Comparison of ENCODE assay signal across 19 mouse cellular contexts in genomic region chr2:45675776-45676175, GRCm38 (mm10).
A peak's percentile ranks its signal among the peaks of the same experiment; 100 is the strongest.
DNase-seq lines count a peak whose midpoint lies in the region; ATAC-seq lines count a peak whose summit lies in the region.
"Had no signal": no experiment of that assay in that cellular context is flagged by ENCODE, and none has a peak within 500 bp of the region (broad histone marks: within the 10 kb centered on the region; RNA-seq: fewer than 3 reads in every experiment).

No protein-coding gene starts in this region.

- DNase-seq in heart, adult 11 months, result peak; percentile 61
- no peak for DNase-seq in heart, adult 8-10 months (ENCODE audit: low spot score)
- DNase-seq in midbrain, embryonic 11.5 days (ENCODE audit: low spot score, missing footprints), result peak; percentile 54
- DNase-seq: adrenal gland, adult 2 months; adrenal gland, adult 8-10 months; adrenal gland, postnatal 10 days; adrenal gland, postnatal 14 days; adrenal gland, postnatal 25 days; adrenal gland, postnatal 36 days; B cell, adult 2 months; cerebellum, adult 11 months; cerebellum, adult 11-12 months; cerebellum, adult 18-20 months had no signal

- H3K27me3 ChIP-seq in midbrain, embryonic 11.5 days (ENCODE audit: control insufficient read depth, insufficient read depth, low read length), result no peaks in the 10 kb centered on the region
- no peaks in the 10 kb centered on the region for H3K27me3 ChIP-seq in midbrain, embryonic 13.5 days
- H3K27me3 ChIP-seq: CH12.LX, Patski had no signal

- H3K36me3 ChIP-seq in midbrain, embryonic 11.5 days (ENCODE audit: control insufficient read depth, insufficient read depth, low read length), result no peaks in the 10 kb centered on the region
- H3K36me3 ChIP-seq in midbrain, embryonic 13.5 days, result no peaks in the 10 kb centered on the region
- H3K36me3 ChIP-seq: G1E had no signal

- no peak overlapping the region for H3K9ac ChIP-seq in midbrain, embryonic 11.5 days (ENCODE audit: low read length)
- H3K9ac ChIP-seq in midbrain, embryonic 13.5 days (replicated peaks), result no peak overlapping the region

- no peaks in the 10 kb centered on the region for H3K9me3 ChIP-seq in midbrain, embryonic 11.5 days (ENCODE audit: control insufficient read depth, low read length)
- H3K9me3 ChIP-seq in midbrain, embryonic 13.5 days, result no peaks in the 10 kb centered on the region
- H3K9me3 ChIP-seq: G1E had no signal

- no peak for ATAC-seq in midbrain, embryonic 11.5 days (ENCODE audit: low FRiP score)
- no peak for ATAC-seq in midbrain, embryonic 13.5 days
- ATAC-seq: activated CD4-positive, CD25-positive, alpha-beta regulatory T cell, adult 4 months; CD4-positive, CD25-positive, alpha-beta regulatory T cell, adult 4 months; Patski had no signal

- no peak overlapping the region for H3K27ac ChIP-seq in midbrain, embryonic 11.5 days (ENCODE audit: low read depth, low read length)
- H3K27ac ChIP-seq in midbrain, embryonic 13.5 days, result no peak overlapping the region

- 85% methylated on average over 2 of the region's 2 CpGs for WGBS in midbrain, embryonic 11.5 days
- WGBS in midbrain, embryonic 13.5 days, result 96% methylated on average over 2 of the region's 2 CpGs

- no peak overlapping the region for H3K4me3 ChIP-seq in midbrain, embryonic 11.5 days (ENCODE audit: low read depth, low read length)
- no peak overlapping the region for H3K4me3 ChIP-seq in midbrain, embryonic 13.5 days (replicated peaks)

- no peak overlapping the region for H3K4me2 ChIP-seq in midbrain, embryonic 11.5 days
- H3K4me2 ChIP-seq in midbrain, embryonic 13.5 days (replicated peaks), result no peak overlapping the region

- no peaks in the 10 kb centered on the region for H3K4me1 ChIP-seq in midbrain, embryonic 11.5 days (ENCODE audit: control insufficient read depth, insufficient read depth, low read length)
- no peaks in the 10 kb centered on the region; the same call in 1 of the 2 replicates for H3K4me1 ChIP-seq in midbrain, embryonic 13.5 days (replicated peaks)
